Mouse (Mus musculus): Measurements from ENCODE around the gene Wbp11.

The Wbp11 gene

DNA sequence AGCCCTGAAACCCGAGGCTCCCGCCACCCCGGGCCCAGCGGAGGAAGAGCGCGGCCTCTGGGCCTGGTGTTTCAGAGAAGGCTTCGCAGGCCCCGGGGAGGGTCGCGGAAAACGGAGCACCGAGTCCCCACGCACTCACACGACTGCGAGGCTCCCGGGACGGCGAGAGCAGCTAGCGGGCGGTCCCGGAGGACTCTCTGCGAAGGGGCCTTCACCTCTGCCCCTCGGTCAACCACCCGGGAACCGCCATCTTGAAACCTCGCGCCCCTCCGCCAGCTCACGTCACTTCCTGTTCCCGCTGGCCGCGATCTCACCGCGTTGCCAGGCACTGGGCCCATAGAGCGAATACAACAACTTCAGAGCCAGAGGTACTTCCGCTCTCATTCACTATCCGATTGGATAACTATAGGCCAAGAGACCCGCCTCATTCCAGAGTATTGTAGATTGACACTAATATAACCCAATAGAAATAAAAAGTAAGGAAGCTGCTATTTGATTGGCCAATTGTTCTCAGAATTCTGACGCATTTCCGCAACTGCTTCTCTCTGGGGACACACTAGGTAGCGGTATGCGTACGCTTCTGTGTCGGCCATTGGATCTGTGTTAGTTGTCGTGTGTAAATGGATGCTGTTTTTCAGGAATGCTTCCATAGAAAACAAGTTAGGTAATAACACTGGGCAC lies at the start of gene Wbp11:
TSS of gene Wbp11 (minus strand) at position 353 of the 681 bp plus-strand sequence.
- DNase-seq (ENCODE audit: low spot score) = peak; percentile 95

DNA sequence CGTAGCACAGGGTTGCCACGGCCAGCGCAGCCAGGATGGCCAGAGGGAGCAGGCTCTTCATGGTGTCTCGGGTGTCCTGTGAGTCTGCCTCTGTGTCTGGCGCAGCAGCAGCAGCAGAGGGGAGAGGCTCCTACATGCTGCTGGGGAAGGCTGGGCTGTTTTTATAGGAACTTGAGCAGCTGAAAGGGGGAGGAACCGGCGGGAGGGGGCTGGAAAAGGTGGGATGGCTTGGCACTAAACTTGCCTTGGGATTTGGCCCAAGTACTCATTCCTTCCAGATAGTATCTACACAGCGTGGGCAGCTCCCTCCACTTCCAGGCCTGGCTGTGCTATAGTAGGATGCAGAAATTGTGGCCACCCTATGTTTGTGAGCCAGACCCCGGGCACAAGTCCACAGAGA lies 47.6 kb upstream of the Wbp11 start, which contains the start of gene Mgp:
TSS of gene Mgp (minus strand) at position 154 of the 400 bp plus-strand sequence.
- DNase-seq (ENCODE audit: low spot score) = no peak

DNA sequence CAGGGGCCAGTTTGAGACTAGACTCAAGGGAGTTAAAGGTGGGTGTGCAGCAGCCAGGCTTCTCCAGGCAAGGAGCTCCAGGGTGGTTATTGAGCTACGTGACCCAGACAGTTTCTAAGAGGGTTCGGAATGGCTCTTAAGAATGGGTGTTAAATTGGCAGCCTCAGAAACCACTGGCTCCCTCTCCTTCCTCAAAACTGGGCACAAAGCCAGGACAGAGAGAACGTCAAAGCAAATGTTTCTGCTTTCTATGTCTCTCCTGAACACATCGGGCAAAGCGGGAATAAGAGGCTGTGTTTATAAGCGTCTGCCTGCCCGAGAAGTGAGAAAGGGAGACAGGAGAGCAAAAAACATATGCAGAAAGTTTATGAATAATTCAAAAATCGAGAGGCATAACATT lies 46.6 kb upstream of the Wbp11 start:
- DNase-seq (ENCODE audit: low spot score) = no peak

DNA sequence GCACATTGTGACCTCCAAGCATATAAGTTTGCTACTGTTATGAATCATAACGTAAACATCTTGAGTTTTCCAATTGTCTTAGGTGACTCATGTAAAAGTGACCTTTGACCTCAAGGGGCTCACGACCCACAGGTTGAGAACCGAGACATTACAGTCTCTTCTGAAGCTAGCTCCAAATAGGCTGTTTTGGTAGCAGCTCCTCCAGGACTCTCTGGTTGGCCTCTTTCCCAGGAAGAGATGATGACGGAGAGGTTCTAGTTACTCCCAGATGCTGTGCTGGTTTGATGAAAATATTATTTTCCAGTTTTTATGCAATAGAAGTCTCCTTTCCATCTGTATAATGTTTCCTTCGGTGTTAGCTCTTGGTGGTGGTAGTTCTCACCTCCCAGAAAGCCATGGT lies 40.9 kb upstream of the Wbp11 start:
- DNase-seq (ENCODE audit: low spot score) = no peak

DNA sequence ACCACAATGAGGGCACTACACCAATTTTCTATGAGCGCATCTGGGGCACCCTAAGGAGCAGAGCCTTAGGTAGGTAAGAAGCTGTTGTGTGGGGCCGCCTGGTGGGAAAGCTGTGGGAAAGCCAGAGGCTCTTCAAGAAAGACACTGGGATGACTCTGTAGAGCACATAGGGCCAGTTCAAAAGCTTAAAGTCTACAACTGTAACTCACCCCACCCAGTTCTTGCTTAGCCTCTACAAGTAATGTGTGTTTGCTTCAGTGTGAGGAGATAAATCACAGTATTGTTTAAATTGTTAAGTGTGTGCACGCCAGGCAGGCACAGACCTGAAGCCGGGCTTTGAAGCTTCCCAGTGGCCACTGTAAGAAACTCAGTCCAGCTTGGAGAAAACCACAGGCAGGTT lies 38.1 kb upstream of the Wbp11 start:
- DNase-seq (ENCODE audit: low spot score) = no peak

DNA sequence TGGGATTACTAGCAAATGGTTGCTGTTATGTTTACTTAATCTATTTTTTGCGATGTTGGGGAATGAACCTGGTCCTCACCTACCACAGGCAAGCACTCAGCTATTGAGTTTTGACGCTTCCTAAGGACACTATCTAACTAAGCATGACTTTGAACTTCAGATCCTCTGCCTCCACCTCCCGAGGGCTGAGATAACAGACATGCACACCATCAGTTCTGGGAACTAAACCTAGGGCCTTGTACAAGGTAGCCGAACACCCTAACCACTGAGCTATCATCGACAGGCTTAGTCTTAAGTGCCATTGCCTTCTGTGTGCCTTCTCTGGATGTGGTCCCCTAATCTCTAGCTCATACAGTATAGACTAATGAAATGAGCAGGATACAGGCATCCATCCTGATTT lies 37.3 kb upstream of the Wbp11 start:
- DNase-seq (ENCODE audit: low spot score) = no peak

DNA sequence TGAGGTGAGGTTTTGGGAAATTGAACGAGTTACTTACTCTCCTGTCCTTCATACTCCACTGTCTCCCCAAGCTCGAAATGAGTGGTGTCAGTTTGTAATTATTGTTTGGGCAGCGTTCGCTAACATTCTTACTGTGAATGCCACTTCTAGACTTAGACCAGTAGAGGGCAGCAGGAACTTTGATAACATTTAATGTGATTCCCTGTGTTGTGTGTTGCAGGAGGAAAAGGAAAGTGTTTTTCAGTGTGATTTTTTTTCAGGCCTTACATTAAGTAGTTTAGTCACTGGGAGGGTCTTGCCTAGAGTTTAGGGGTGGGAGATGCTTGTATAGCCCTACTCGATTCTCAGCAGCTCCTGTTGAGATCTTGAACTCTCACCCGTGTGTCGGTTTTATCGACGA lies 33.0 kb upstream of the Wbp11 start:
- peak; percentile 51 for DNase-seq (ENCODE audit: low spot score)

DNA sequence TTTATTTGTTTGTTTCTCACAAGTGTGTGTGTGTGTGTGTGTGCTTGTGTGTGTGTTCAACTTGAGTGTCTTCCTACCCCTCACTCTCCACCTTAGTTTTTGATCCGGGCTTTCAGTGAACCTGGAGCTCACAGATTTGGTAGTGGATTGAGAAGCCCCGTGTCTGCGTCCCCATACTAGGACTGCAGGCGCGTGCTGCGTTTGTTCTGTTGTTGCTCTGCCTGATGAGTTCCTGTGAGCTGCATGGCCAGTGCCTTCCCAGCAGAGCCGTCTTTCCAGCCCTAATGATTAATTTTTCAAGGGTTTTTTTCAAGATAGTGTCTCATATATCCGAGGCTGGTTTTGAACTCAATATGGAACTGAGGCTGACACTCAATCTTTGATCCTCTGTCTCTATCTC lies 30.4 kb upstream of the Wbp11 start:
- DNase-seq (ENCODE audit: low spot score) = no peak

DNA sequence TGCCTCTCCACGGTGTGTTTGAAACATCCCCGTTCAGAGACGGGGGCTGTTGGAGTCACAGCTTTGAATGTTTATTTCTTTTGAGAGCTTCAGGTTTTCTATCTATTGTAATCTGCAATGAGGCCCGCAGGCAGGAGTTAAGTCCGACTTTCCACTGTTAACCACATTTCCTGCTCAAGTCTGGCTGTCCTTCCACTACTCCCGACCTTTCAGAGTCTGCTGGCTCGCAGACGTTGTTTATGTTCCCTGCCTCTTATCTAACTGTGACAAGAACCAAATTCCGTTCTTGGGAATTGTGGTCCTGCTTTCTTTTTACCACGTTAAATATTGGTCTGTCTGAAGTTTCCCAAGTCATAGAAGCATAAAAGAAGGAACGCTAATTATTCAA lies 29.8 kb upstream of the Wbp11 start:
- no peak for DNase-seq (ENCODE audit: low spot score)

DNA sequence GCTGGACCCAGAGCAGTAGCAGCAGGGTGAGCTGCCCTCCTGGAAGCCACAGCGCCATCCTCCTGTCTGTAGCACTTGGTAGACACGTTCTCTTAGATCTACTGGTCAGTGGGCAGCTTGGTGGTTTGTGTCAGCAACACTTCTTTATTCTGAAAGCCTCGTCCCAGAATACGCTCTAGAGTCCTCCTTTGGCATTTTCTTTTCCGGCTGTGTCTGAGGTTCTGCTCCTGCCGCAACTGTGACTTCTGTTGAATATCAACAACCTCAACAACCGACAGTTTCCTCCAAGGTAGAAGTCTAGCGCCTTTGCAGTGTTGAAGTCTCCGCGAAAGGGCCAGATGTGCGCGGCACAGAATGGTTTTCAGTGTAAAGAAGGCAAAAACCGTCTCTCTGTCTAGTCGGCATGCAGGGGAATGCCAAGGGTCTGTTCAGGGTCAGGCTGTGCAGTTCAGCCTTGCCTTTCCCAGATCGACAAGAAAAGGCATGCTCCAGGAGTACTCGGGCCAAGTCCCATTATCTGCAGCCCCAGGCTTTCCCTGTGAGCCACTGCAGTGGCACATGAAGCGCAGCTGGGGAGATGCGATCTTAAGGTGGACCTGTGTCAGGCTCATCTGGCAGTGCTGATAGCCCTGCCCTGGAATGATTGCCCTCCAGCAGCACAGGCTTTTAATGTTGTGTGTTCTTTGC lies 29.3 kb upstream of the Wbp11 start, which contains the start of gene Art4:
TSS of gene Art4 (minus strand) at position 548 of the 687 bp plus-strand sequence.
- peak; percentile 94 for DNase-seq (ENCODE audit: low spot score)

DNA sequence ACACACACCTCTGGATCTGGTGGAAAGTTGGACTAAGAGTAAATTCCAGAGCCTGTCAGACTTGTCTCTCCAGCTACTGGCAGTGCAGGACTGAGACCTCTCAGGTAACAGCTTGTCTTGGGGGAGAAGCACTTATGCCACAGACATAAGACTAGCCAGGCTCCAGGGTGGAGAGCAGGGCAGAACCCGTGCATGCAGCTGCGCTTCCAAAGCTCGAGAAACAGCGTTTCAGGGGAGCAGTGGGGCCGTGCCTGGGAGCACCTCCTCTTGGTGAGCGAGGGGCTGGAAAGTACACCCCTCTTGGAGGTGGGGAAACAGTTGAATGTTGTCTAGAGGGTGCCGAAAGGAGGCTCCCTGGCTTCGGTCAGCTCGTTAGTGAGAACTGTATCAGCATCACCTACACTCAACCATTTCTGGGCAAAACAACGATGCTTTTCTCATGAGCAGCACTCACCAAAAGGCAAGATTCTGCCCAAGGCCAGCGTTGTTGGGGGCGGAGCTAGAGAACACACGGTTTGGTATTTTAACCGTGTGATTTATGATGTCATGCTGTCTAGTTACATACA lies 28.1 kb upstream of the Wbp11 start:
- DNase-seq (ENCODE audit: low spot score) = peak; percentile 76

DNA sequence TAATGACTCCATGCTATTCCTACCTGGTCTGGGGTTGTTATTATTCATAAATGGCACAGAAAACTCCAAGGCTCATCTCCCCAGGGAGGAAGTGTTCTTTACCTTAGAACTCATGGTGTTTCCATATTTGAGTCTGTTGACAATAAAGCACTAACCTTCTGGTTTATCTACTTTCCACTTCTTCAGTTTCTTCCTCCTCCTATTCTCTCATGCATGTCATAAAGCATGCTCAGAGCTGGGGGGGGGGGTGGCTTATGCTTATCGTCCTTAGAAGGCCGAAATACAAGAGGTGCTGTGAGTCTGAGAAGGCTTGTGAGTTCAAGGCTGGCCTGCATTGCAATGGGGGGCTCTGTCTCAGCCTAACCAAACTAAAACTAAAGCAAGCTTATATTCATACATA lies 27.1 kb upstream of the Wbp11 start:
- no peak for DNase-seq (ENCODE audit: low spot score)

DNA sequence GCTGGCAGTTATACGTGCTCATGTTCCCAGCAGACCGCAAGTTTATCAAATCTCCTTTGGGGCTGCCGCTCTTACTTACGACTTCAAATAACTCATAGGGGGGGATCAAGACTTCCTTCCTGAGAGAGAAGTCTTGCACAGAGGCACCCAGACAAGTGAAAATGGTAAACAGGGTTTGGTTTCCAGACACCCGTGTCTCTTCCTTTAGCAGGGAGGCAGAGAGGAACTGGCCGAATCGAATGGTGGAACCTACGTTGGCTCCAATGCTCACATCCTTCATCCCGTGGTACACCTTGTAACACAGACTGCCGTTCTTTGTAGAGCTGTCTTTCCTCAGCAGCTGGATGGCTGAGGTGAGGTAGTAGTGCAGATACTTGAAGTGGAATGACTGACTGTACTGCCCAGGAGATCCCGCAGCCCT lies 26.3 kb upstream of the Wbp11 start:
- no peak for DNase-seq (ENCODE audit: low spot score)

DNA sequence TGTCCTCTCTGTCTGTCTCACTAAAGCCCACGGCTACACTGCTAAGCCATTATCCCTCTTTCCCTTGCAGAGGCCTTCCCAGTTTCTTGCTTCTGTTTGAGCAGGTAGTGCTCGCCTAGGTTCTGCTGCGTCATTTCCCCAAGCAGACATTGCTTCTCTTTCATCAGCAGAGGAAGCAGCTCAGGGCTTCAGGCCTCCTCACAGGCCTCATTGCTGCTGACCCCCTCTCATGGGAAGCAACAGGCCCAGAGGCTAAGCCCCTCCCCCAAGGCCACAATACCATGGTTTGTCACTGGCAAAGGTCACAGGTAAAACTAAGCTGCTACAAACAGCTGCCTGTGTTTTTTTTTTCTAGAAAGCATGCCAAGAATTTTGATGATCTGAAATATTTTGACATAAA lies 24.7 kb upstream of the Wbp11 start:
- no peak for DNase-seq (ENCODE audit: low spot score)

DNA sequence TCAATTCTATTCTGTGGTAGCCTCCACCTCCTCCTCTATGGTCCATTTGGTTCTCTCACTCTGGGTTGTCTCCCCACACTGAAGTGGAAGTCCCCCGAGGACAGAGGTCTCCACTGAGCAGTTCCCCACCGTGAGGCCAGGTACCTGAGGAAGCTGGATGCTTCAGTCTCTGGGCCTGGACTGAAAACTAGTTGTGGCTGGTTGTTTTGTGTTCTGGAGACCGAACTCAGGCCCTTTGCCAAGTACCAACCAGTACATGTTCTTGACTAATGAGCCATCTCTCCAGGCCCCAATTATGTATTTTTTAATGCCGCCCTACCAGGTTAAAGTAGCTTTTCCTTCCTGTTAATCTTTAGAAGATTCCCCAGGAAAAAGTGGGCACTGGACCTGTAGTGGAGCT lies 24.3 kb upstream of the Wbp11 start:
- DNase-seq (ENCODE audit: low spot score) = no peak

DNA sequence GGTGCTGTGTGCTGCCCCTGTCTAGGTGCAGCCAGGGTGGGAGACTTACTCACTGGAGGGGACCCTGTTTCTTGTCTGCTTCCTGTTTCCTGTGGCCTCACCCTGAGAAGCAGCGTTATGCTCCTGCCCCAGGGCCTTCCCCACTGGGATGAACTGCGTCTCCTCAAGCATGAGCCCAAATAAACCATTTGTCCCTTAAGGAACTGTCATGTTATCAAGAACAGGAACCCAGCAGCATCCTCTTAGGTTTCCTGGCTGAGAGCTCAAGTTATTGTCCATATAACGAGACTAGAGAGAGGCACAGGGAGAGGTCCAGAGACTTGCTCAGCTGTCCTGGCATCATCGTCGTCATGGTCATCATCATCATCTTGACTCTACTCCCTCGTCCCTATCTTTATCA lies 22.2 kb upstream of the Wbp11 start:
- no peak for DNase-seq (ENCODE audit: low spot score)

DNA sequence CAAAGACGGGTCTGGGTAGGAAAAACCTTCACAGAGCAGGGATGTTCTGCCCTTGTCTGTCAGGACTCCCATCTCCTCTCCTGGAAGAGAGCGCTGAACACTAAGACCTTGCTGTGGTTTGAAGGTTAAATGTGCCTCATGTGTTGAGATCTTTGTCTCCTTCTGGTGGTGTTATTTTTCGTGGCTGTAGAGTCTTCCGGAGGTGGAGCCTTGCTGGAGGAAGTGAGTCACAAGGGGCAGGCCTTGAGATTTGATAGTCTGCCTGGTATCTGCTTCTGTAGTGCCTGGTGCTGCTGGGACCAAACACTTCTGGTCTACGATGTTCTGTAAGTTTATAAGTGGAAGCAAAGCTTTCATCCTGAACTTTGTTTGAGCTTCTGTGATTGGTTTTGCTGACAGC lies 20.9 kb upstream of the Wbp11 start:
- no peak for DNase-seq (ENCODE audit: low spot score)

DNA sequence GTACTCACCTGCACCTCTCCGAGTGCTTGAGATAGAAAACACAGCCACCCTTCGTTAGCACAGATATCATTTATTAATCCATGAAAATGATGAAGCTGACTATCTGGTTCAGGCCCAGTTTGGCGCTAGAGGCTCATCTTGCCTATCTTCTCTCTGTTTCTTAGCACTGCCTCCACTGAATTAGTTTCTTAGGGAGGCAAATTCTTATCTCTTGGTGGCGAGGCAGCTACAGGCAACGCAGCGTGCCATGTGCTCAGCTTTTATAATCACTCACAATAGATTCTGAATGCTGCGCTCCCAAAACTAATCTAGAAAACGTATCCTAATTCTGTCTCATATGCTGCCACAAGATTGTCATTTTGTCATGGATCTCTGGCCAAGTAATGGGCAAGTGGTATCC lies 20.4 kb upstream of the Wbp11 start:
- DNase-seq (ENCODE audit: low spot score) = no peak

DNA sequence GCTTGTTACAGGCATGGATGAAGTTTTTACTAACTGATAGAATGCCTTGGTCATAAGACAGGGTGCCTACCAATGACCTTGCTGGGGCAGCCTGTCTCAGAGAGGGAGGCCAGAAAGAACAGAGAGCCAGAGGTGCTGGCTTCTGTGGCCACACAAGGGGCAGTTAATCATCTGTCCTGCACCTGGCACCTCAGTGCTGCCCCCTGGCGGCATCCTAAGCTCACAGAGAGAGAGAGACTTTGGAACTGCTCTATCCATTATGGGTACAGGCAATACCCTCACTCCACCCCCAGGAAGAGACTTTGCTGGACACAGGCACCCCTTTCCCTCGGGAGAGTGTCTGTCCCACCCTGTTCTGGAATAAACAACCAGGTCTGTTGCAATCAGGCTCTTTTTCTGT lies 19.8 kb upstream of the Wbp11 start:
- no peak for DNase-seq (ENCODE audit: low spot score)

DNA sequence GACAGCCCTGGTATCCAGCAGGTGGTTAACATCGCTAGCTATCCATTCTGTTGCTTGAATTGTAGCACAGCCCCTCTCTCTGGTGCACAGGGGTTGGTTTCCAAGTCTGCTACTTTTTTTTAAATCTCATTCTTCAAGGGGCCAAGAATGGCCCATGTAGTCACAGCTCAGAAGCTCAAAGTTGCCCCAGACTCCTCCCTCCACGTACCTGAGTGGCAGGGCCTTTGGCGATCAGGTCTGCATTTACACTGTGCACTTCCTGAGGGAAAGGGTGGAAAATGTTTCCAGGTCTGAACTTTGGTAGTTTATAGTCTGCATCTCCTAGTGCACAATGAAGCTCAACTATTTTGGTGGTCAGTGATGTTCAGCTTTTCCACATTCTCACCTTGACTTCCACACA lies 19.2 kb upstream of the Wbp11 start:
- DNase-seq (ENCODE audit: low spot score) = no peak

DNA sequence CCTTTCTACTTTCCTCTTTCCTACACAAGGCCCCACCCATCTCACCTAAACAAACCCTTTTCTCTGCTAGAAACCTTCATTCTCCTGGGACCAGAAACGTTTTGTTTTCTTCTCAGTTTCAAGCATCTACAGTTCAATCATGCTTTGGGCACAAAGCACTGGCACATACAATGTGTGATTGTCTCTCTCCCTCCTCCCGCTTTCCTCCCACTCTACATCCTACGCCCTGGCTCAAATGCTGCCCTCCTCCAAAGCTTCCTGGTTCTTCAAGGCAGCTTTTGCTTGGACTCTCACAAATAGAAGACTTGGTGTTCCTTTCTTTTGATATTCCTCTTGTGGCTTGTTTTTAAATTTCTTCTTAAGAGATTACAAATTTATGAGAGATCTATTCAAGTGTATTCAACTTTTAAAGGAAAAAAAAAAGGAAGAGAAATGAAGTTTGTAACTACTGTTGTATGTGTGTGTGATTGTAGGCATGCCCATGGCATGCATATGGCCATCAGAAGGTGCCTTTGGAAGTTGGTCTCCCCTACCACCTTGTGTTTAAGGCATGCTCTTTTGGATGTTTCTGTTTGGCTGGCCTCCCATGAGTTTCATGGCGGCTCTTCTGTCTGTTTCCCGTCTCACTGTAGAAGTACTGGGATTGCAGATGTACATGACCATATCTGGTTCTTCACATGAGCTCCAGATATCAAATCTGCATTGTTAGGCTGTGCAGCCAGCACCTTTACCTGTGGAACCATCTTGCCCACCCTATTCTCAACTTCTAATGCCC lies 17.9 kb upstream of the Wbp11 start:
- DNase-seq (ENCODE audit: low spot score) = no peak

DNA sequence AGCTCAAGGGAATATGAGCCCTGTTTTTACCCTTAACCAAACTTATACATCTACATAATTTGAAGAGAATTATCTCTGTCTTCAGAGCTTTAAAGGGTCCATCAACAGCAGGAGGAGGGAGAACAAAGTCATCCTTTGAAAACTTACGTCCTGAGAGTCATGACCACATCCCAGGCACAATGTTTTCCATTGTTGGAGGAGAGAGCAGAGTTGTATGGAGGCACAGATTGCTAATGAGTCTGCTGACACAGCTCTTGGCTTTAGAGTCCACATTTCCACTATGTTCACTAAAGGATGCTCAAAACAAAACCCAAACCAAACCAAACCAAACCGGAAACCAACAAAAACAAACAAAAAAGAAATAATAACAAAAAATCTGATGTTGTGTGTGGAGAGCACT lies 16.9 kb upstream of the Wbp11 start:
- DNase-seq (ENCODE audit: low spot score) = no peak

DNA sequence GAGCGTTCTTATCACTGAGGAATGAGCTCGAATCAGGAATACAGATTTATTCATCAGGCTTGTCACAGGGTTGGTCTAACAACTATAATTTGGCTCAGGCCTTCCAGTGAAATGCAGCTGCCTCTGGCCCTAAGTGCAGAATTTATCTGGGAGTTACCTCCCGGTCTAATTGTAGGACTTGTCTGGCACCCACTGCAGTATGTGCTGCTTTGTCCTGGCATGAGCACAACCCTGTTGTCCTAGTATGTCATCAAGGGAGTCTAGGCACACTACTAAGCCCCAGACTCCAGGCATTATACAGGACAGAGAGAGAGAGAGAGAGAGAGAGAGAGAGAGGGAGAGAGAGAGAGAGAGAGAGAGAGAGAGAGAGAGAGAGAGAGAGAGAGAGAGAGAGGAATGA lies 9.3 kb upstream of the Wbp11 start:
- no peak for DNase-seq (ENCODE audit: low spot score)
